Mouse (Mus musculus) heart, postnatal 25 days (tissue): ENCODE measurements around the gene App. TPM values are rescaled to one million over a fixed set of nuclear protein-coding genes. Genes with fewer than 3 reads are reported as not detected.

Experiments
- DNase-seq: peaks from one replicate; pipeline ENCODE4 v3.0.0; 2022; ENCODE audit warnings: low spot score
- intact Hi-C: fragments of 180-260 bp; cut with DNase I; formaldehyde crosslinking; loops from one replicate; pipeline ENCODE4 v1.15.1; 2025
- total RNA-seq, 2 experiments: library from RNA; stranded (reverse); gene quantifications; 2 replicates each; pipeline ENCODE4 v1.2.3; 2021

App gene
- total RNA-seq, 2 experiments from 2014 or later = 142 to 157 TPM

DNA sequence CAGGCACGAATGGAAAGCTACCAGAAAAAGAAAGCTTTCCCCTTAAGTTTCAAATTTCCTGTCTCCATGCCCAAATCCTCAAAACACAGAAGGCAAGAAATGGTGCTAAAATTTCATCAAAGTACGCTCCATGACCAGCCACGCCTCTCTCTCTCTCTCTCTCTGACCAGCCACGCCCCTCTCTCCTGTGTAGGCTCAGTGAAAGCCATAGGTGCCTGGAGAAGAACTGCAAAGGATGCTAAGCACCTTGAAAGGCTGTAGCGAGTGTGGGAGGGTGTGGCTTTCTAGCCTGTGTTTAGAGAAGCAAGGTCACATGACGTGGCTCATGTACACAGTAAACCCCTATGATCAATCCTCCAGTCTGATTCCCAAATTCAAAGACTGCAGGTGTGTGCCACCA lies 126.3 kb downstream of the App start:
- DNase-seq = no peak
- intact Hi-C loops = loop anchor here (10.0 kb wide), 1 partner anchor 127 kb away; the partner anchor contains the start of gene App

DNA sequence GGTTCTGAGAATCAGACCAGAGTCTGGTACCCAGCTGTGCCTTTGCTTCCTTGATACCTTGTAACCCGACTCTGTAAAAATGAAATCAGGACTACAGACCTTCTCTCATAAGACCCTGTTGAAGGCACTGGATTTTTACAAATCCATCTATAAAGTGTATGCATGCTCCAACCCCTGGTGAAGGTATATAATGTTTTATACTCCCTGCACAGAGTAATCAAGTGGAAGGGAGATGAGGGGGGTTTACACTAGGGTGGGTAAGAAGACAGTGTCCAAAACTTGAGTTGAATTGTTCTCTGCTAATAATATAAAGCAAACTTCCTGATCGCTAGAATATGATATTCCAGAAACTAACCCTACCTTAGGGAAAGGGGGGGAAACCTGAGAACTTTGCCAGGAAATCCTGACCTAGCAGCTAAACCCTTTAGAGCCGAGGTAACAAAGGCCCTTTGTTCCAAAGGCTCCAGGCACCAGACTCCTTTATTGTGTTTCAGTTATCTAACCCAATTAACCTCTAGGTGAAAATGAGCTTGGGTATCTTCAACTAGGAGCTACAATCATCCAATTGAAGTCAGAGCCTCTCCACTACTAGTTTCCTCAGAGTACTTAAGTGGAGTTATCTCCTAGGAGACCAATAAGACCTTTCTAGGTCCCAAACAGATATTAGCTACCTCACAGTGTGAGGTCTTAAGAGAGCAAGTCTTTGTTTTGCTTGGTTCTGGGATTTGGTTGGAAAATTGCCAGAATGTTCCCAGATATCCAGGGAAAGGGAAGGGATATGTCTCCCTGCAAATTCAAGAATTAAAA lies 132.2 kb downstream of the App start:
- DNase-seq = no peak
- intact Hi-C loops = loop anchor here (10.0 kb wide), 1 partner anchor 133 kb away; the partner anchor contains the start of gene App

DNA sequence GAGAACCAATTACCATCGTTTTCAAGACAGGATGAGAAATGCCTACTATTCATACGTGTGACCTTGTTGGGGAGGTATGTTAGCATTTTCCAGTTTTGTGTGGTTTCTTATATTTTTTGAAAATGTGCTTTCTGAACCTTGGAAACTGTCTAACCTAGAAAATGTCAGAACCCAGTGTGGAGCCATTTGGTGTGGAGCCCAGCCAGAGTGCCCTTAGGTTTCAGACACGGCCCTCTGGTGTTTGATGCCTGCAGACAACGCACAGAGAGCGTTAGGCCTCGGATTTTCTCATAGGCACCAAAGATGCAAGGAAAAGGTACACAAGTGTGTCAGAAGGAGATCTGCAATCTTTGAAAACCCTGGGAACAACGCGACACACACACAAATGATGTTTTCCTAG lies 134.8 kb downstream of the App start:
- intact Hi-C loops = no loop called here
- no peak for DNase-seq

DNA sequence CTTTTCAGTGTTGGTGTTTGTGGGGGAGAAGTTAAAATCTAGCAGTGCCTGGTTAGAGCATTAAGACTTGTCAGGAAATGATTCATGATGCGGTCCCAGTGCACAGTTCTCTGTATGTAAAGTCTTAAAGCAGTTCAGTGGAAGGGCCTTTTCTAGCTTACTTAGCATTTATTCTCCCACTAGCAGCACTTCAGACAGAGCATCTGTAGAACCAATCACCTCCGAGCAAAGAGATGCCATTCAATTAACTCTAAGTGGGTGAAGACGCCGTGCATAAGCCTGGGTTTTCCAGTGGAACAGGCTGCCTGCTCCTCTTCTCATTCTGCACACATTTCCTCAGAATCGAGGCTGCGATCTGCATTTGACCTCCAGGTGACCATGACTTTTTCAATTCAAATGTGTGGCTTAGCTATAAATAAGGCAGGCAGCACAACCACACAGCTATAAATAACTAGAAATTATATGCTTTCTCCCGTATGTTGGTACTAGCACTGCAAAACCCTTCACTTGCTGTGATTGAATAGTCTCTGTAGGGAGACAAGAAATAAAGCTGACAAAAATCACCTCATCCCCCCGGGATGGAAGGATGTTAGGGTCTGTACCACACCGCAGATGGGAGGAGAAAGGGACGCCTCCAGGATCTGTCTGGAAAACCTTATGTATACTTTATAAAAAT lies 135.5 kb downstream of the App start:
- intact Hi-C loops = no loop called here
- DNase-seq = no peak

DNA sequence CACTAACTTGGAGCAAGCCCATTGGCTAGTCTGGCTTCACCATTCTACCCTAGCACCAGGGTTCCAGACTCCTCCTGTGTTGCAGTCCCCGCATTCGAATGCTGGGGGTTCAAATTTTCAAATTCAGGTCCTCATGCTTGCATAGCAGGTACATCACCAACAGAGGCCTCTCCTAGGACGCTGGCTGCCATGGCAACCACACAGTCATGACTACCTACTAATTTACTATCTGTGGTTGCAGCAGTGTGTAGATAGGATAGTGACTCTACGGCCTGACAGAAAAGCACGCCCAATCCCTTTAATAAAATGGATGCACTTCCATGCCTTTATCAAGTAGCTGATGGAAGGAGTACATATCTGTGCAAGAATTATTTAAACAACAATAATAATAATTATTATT lies 137.8 kb downstream of the App start:
- intact Hi-C loops = no loop called here
- no peak for DNase-seq

DNA sequence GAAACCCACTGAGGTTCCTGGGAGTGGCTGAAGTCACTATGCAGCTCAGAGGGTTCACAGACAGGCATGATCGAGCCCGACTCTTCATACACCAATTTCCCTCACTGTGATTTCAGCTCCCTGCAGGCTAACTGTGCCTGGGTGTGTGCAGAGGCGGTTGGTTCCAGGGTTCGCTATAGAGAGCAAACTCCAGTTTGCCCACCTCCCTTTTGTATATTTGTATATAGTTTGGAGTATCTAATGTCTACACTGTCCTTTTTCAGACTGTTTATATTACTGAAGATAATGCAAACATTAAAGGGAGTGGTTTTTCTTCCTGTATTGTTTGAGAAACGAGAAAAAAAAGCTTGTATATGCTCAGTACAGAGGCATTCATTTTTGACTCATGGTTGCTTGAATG lies 139.8 kb downstream of the App start:
- DNase-seq = no peak

DNA sequence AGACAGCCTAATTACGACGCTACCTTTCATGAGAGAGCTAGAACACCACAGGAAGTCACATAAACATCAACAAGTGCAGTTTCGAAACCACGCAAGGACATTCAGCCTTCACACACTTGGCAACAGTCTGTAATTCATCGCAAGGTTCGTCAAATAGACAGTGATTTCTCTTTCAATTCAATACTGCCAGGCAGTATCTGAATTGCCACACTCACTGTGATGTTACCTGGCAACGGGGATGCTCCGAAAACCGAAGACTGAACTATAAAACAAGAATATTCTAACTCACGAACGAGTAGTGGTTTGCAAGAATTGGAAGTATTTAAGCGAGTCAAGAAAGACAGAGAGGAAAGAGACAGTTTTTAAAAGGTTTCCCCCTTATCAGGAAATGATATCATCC lies 142.8 kb downstream of the App start:
- intact Hi-C loops = no loop called here
- no peak for DNase-seq

More for the DNA sequence above, 139.8 kb downstream of the App start:
- intact Hi-C loops = no loop called here

DNA sequence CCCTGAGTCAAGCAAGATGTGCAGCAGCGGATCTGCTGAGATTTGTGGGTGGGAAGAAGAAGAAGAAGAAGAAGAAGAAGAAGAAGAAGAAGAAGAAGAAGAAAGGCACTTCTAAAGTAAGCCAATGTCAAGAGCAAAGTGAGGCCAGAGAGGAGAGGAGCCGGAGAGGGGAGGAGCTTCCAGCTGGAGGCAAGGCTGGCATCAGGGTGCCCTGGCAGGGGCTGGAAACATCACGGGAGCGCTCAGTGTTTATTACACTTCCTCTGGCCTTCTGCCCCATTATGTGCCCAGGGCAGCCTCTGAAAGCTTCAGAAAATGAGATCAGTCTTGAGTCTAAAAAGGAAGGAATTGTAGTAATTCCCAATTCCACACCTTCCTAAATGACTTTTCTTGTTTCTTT lies 145.2 kb downstream of the App start:
- intact Hi-C loops = no loop called here
- no peak for DNase-seq

DNA sequence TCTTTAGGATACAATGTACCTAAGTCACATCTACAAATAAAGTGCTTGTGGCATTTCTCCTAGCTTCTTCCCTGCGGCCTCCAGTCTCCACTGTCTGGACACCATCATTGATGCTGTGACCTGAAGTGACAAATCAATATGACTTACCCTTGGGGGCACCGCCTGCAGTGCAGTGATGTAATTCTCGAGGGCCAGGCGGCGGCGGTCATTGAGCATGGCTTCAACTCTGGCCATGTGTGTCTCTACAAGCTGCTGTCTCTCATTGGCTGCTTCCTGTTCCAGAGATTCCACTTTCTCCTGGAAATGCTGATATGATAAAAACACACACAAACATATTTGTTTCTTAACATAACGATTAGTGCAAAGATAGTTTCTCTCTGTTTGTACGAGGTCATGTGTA lies 148.9 kb downstream of the App start:
- intact Hi-C loops = no loop called here
- no peak for DNase-seq

DNA sequence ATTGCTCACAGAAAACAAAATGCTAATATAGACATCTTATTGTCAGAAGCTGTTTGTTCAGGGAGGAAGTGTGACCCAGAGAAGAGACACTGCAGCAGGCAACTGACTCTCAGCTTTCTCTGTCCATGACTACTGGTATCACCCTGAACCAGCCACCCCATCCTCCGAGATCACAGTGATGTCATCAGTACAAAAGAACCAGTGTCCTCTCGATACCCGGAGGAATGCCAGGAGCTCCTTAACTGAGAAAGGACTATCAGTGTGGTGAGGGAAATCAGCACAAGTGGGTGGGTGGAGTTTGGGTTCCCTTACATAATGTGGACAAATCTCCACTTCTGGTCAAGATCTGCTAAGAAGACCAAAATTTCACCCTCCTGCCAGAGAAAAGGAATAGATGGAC lies 150.5 kb downstream of the App start:
- no peak for DNase-seq
- intact Hi-C loops = no loop called here

DNA sequence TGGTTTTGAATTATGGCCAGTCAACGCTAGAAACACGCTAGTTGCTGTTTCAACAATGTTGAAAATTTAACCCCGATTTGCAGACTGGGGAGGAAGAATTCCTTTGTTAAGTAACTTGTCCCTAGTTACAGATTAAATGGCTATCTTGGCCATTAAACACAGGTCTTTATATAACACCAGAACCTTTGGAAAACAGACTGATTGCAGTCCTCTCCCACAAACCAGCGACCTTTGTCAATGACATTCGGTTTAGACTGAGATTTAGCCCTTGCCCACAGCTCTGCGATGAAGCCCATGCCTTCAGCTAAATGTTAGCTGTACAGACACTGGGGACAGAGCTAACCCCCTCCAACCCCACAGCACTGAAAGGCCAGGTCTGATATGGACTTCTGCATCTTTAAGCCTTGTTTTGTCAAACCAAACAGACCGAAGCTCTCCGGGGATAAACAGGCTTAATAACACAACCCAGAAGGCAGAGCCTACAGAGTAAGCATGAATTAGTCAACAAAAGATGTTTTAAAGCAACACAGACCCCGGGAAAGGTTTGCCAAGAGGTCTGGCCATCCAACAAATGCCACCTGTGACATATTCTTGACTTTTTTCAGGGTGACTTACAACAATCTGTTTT lies 152.8 kb downstream of the App start:
- no peak for DNase-seq
- intact Hi-C loops = no loop called here

DNA sequence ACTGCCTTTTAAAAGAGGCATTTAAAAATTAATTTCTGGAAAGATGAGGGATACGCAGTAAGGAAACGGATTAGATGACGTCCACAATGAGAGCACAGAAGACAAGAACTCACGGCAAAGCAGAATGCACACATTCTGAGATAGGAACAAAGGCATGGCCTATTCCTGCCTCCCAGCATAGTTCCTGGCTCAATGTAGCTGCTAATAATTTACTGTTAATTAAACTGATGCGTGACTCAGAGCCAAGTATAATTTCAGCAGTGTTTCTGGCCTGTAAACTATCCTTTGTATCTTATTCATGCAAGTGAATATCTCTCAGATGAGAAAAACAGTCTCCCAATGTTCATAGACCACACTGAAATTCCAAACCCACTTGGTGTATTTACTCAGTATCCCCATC lies 154.3 kb downstream of the App start:
- intact Hi-C loops = no loop called here
- no peak for DNase-seq

DNA sequence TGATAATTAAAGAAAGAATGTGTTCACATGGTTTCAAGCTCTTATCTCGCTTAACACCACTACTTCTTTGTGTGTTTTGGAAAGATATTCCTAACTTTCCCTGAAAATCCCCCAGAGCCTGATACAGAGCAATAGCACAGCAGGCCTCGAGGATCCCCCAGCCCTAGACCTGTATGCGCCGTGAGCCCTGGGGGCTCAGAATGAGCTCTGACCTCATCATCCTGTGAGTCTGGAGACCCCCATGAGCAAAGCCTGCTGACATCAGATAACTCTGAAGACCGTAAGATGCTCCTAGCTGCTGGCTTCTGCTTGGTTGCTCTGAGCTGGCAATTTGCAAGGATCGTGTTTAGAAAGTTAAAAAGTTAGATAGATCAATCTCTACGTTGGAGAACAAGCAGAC lies 155.7 kb downstream of the App start:
- DNase-seq = no peak
- intact Hi-C loops = no loop called here

DNA sequence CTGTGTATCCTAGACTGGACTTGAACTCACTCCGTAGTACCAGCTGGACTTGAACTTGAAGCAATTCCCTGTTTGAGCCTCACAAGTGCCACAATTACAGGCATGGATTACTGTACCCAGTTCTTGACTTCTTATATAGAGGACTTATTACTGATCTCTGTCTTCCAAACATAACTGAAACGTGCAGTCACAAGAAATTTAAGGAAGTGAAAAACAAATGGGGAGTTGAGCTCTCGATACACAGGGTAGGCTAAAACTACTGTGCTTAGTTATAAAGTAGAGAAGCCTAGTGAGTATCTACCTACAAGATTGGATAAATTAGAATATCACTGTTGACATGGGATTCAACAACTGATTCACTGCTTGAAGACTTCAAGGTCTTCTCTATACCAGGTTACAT lies 160.9 kb downstream of the App start:
- intact Hi-C loops = no loop called here
- no peak for DNase-seq

DNA sequence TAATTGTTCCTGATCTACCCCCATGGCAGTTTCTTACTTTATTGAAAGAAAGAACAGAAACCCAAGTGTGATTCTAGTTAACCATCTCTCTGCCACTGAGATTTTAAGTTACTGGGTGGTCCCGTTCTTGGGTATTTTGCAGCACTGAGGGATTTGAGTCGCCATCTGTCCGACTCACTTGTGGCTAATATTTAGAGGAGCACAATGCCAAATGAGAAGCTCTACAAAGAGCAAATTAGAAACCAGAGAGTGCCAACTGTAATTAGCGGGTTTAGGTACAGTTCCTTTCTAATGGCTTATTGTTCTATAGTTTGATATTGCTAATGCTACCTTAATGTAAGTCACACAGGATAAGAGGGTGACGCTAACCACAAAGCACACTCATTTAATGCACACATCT lies 161.4 kb downstream of the App start:
- no peak for DNase-seq
- intact Hi-C loops = no loop called here

DNA sequence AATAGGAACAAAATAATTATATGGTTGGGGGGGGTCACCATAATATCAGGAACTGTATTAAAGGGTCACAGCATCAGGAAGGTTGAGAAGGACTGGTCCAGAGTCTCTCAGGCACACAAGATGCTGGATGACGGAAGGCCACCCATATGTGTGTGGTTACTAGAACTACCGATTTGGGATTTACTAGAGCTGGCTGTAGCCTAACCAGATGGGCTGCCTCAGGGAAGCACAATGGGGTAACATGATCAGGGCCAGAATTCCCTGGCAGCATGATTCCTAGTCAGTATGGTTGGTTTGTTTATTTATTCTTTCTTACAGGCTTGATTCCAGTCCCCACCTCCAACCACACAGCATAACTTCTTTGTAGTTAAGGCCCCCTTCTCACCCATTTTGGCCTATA lies 162.9 kb downstream of the App start:
- no peak for DNase-seq
- intact Hi-C loops = no loop called here

DNA sequence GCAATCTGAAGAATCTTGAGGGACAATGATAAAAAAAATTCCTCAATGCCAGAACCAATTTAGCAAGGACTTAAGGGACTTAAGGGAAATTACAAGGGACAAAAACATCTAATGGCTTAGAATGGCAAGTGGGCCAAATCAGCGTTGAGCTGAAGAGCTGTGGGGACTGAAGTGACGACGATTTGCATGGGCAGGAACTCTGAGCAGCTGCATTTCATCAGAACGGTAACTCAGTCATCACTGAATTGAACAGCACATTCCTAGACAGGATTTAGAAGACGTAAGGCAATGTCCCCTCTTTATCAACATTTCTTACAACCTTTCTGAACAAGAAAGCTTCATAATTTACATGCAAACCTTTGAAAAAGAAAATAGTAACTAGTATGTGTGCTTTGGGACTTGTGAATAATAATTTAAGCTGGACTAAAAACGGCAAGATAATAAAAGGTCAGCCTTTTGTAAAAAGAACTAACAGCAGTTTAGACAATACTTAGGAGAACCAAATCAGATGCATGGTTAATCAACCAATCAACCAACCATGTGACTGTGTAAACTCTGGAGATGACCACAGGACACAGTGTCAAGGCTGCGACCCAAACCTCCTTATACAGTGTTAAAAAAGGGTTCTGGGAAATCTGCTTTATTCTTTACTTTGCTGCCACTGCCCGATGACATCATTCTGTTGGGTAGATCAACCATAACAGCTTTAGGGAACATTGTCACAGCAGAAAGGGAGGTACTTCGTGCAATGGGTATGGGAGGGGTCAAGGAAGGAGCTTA lies 164.5 kb downstream of the App start:
- intact Hi-C loops = no loop called here
- DNase-seq = no peak

DNA sequence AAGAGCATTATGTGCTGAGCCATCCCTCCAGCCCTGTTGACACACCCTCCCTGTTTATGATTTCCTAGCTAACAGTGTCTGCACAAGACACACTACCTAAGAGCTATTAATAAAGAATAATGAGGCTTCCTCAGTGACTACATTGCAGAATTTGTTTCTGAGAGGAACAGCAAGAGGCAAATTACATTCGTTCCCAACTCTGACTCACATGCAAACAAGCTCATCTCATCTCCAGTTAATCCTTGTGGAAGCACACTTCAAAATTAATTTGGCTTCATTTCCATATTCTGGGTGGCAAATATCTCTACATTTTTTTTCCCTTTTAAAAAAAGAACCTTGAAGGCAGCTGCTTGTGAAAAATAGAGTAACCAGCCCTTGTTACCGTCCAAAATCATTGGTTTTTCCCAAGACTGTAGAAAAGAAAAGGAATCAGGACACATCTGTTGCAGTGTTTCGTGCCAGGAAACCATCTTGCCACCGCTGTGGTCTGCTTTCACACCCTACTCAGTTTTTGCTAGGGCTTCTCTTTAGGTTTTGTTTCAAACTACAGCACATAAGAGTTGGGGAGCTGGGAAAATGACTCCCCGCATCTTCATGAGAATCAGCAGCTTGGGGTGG lies 171.5 kb downstream of the App start:
- intact Hi-C loops = no loop called here

DNA sequence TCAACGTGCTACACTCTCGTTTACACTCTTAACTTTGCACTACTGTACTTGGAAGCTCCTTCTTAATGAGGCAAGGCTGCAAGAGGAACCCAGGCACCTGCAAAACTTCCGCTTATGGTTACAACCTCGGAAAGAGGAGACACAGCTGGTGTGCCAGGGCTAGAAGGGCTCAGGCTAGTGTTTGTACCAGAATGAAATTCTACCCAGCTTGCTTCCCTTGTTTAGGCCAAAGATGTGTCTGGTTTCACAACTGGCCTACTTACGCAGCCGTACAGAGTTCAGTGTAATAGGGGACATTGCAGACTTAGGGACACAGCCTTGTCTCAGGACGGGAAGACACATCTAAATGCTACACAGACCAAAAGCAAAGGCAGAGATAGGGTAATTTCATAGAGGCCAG lies 173.3 kb downstream of the App start:
- intact Hi-C loops = no loop called here
- DNase-seq = no peak

More for the DNA sequence above, 171.5 kb downstream of the App start:
- DNase-seq = no peak

DNA sequence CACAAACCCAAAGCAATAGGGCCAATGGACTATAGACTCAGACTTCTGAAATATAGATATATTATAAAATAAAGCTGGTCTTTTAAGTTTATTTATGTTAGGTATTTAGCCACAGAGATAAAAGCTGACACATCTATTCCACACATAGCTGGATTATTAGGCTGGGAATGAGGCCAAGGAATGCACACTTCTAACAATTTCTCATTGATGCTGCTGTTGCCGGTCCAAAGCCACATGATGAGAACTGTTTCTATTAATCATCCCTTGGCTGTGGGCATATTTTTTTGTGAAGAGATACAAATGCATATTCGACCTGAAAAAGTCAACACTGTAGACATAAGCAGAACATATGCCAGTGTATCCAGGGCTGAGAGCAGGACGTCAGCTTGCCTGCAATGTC lies 176.0 kb downstream of the App start:
- no peak for DNase-seq
- intact Hi-C loops = no loop called here
